Mouse (Mus musculus) lung, embryonic 14.5 days (tissue): ENCODE measurements around the gene Cacna1f. TPM values are rescaled to one million over a fixed set of nuclear protein-coding genes. Genes with fewer than 3 reads are reported as not detected.

ENCODE experiments used
- ATAC-seq: fragments of 200-750 bp; cut with Nextera tagmentation; 2 replicates; pipeline ENCODE4 v1.8.0; 2017; ENCODE audit warnings: mild to moderate bottlenecking, moderate TSS enrichment, moderate library complexity; ENCODE audit not compliant: insufficient read depth
- DNase-seq: peaks from one replicate; pipeline ENCODE4 v3.0.0-alpha.2; 2015
- H3K27ac ChIP-seq: fragments of 300-500 bp; sonication (generic); 2 replicates; pipeline ENCODE4 v1.5.1; 2014; ENCODE audit warnings: low read depth, mild to moderate bottlenecking, moderate library complexity
- H3K27me3 ChIP-seq: fragments of 300-500 bp; sonication (generic); 2 replicates; pipeline ENCODE4 v1.6.1; 2014; ENCODE audit warnings: low read length, control low read depth; ENCODE audit not compliant: insufficient read depth
- H3K36me3 ChIP-seq: fragments of 300-500 bp; sonication (generic); 2 replicates; pipeline ENCODE4 v1.6.1; 2014; ENCODE audit warnings: control low read depth; ENCODE audit not compliant: insufficient read depth
- H3K4me1 ChIP-seq: fragments of 300-500 bp; sonication (generic); 2 replicates; pipeline ENCODE4 v1.6.1; 2014; ENCODE audit warnings: antibody characterized with exemption, control low read depth; ENCODE audit not compliant: insufficient read depth
- H3K4me2 ChIP-seq: fragments of 300-500 bp; sonication (generic); 2 replicates; pipeline ENCODE4 v1.6.1; 2014; ENCODE audit warnings: mild to moderate bottlenecking
- H3K4me3 ChIP-seq: fragments of 300-500 bp; sonication (generic); 2 replicates; pipeline ENCODE4 v1.5.1; 2014; ENCODE audit warnings: low read depth, low read length
- H3K9ac ChIP-seq: fragments of 300-500 bp; sonication (generic); 2 replicates; pipeline ENCODE4 v1.6.1; 2014
- H3K9me3 ChIP-seq: fragments of 300-500 bp; sonication (generic); 2 replicates; pipeline ENCODE4 v1.6.1; 2016; ENCODE audit warnings: low read depth, low read length, control low read depth
- CTCF ChIP-seq: IDR thresholded peaks from 2 replicates; pipeline ENCODE4 v1.5.1; 2016; ENCODE audit warnings: antibody characterized with exemption, low read depth
- WGBS: fragments of 180-500 bp; shearing (Covaris S2); extraction: QIAGEN DNeasy Blood & Tissue Kit; methylation state at CpG from one replicate; pipeline ENCODE4 v1.1.7; 2014; 5-methylcytosine and 5-hydroxymethylcytosine counted together
- polyA plus RNA-seq: library from polyadenylated mRNA; unstranded; fragments of >200 nt; fragmentation: Nextera tagmentation; extraction: Ambion mirVana; gene quantifications from 2 replicates; pipeline ENCODE4 v1.2.1, GENCODE M21; 2014

The Cacna1f gene
- polyA plus RNA-seq, 1 experiment from 2014 or later, result 0.05 TPM

GRCm38 (mm10) chrX:7604004-7604403 lies 2.9 kb upstream of the Cacna1f start:
- WGBS, result 81% methylated on average over 7 of the region's 7 CpGs
- TF ChIP-seq CTCF, result no peak
- Histone ChIP-seq H3K9ac (no peak overlapping the region), H3K36me3 (peaks cover 8% of the 10 kb centered on the region; the same call in 1 of the 2 replicates), H3K4me3 (no peak overlapping the region), H3K27ac (no peak overlapping the region), H3K9me3 (no peaks in the 10 kb centered on the region), H3K27me3 (no peaks in the 10 kb centered on the region), H3K4me2 (peak overlapping the region; percentile 62), H3K4me1 (no peaks in the 10 kb centered on the region)
- no peak for ATAC-seq
- no peak for DNase-seq

- no peaks in the 10 kb centered on the region for H3K4me1 ChIP-seq
- H3K9me3 ChIP-seq, result no peaks in the 10 kb centered on the region
- ATAC-seq (peak; percentile 98), DNase-seq (peak; percentile 95)
- TF ChIP-seq CTCF, result no peak
- peak within 1 kb of the TSS; percentile 54 for H3K9ac ChIP-seq
- peak within 1 kb of the TSS; percentile 45 for H3K4me3 ChIP-seq
- H3K36me3 ChIP-seq, result no peaks in the 10 kb centered on the region
- 17% methylated on average over 28 of the region's 28 CpGs for WGBS
- 0 out of 2 replicates have a peak within 1 kb of the TSS, but pooled peaks have one; percentile 30 for H3K27ac ChIP-seq
- H3K27me3 ChIP-seq, result no peaks in the 10 kb centered on the region
- H3K4me2 ChIP-seq, result peak within 1 kb of the TSS; percentile 62
Observed at GRCm38 (mm10) chrX:7604879-7605574, 1.9 kb upstream of the Cacna1f start, which contains the start of gene Ccdc22. Gene Ccdc22 (minus strand): TSS chrX:7605517.

DNA sequence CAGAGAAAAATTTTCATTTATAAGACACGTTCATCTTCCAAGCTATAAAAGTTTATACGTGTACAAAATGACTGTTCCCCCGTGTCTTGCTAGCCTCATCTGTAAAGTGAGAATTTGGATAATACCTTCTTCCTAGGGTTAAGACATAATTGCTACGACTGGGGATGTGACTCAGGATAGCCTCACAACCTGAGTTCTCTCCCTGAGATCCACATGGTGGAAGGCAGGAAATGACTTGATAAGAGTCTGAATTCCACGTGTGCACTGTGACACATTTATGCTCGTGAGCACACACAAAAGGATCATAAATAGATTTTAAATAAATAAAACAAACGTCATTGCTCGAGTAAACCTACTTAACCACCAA lies 1.3 kb upstream of the Cacna1f start:
- no peak overlapping the region for H3K4me3 ChIP-seq
- 35% methylated on average over 8 of the region's 8 CpGs for WGBS
- H3K27me3 ChIP-seq, result no peaks in the 10 kb centered on the region
- no peak overlapping the region for H3K9ac ChIP-seq
- no peaks in the 10 kb centered on the region for H3K36me3 ChIP-seq
- H3K4me2 ChIP-seq, result peak overlapping the region; percentile 62
- no peak for TF ChIP-seq CTCF
- no peaks in the 10 kb centered on the region for H3K9me3 ChIP-seq
- ATAC-seq (peak; percentile 36; the same call in 1 of the 2 replicates), DNase-seq (no peak)
- H3K4me1 ChIP-seq, result no peaks in the 10 kb centered on the region
- H3K27ac ChIP-seq, result no peak overlapping the region

DNA sequence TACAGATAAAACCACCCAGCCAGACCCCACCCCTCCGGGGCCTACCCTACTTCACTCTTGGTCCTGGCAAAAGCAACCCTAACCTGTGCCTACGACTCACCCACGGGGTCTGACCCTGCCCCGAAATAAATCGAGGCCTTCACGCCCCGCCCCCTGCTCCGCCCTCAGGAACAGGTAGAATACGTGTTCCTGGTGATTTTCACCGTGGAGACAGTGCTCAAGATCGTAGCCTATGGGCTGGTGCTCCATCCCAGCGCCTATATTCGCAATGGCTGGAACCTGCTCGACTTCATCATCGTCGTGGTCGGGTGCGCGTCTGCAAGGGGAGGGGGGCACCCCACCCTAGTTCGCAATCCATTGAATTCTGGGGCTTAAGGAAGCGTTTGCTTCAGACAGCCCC lies 3.2 kb downstream of the Cacna1f start:
- no peak for TF ChIP-seq CTCF
- DNase-seq (no peak), ATAC-seq (no peak)
- Histone ChIP-seq H3K9ac (peak overlapping the region; percentile 20), H3K4me3 (peak overlapping the region; percentile 35), H3K36me3 (no peaks in the 10 kb centered on the region), H3K27me3 (no peaks in the 10 kb centered on the region), H3K9me3 (no peaks in the 10 kb centered on the region), H3K4me2 (peak overlapping the region; percentile 66), H3K4me1 (no peaks in the 10 kb centered on the region), H3K27ac (no peak overlapping the region)
- WGBS, result 18% methylated on average over 21 of the region's 21 CpGs

GRCm38 (mm10) chrX:7610536-7611258 lies 3.8 kb downstream of the Cacna1f start:
- H3K4me2 ChIP-seq, result peak overlapping the region; percentile 66
- peak; percentile 5 for DNase-seq
- no peak; the same call in 1 of the 2 replicates for ATAC-seq
- no peaks in the 10 kb centered on the region for H3K9me3 ChIP-seq
- H3K36me3 ChIP-seq, result no peaks in the 10 kb centered on the region
- H3K9ac ChIP-seq, result peak overlapping the region; percentile 20
- no peak overlapping the region for H3K27ac ChIP-seq
- no peaks in the 10 kb centered on the region for H3K4me1 ChIP-seq
- 17% methylated on average over 26 of the region's 26 CpGs for whole genome bisulfite sequencing
- TF ChIP-seq CTCF, result no peak
- H3K4me3 ChIP-seq, result peak overlapping the region; percentile 35
- no peaks in the 10 kb centered on the region for H3K27me3 ChIP-seq

DNA sequence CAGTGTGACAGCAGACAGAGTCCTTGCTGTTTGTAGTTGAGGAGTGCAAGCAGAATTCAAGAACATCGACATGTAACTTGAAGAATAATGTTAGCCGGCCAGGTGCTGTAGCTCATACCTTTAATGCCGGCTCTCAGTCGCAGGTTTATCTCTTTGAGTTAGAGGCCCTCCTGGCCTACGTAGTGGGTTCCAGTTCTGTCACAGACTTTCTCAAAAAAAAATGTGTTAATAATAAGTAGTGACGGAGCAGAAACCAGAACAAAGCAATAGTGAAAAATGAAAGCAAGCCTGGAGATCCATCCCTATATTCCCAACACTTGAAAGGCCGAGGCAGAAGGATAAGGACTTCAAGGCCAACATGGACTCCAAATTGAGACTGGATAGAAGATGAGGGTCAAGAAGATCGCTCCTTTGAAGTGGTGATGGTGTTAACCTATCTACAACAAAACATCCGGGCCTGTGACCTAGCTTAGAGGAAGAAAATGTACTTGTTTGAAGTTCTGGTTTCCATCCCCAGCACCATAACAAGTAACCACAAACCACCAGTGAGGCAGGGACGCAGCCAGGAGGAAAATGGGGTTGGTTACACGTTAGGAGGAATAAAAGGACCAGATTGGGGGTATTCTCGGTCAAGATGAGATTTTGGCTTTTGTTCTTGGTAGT lies 11.1 kb downstream of the Cacna1f start:
- ATAC-seq, result no peak
- Histone ChIP-seq H3K27ac (no peak overlapping the region), H3K27me3 (no peaks in the 10 kb centered on the region), H3K9ac (no peak overlapping the region), H3K36me3 (no peaks in the 10 kb centered on the region), H3K4me1 (no peaks in the 10 kb centered on the region), H3K4me2 (no peak overlapping the region), H3K4me3 (no peak overlapping the region), H3K9me3 (no peaks in the 10 kb centered on the region)
- DNase-seq, result no peak
- 74% methylated on average over 12 of the region's 12 CpGs for WGBS
- TF ChIP-seq CTCF, result no peak

GRCm38 (mm10) chrX:7632560-7632959 lies 25.7 kb downstream of the Cacna1f start:
- Histone ChIP-seq H3K4me1 (no peaks in the 10 kb centered on the region), H3K9me3 (no peaks in the 10 kb centered on the region), H3K4me2 (no peak overlapping the region), H3K4me3 (no peak overlapping the region), H3K27me3 (no peaks in the 10 kb centered on the region), H3K9ac (no peak overlapping the region), H3K36me3 (no peaks in the 10 kb centered on the region), H3K27ac (no peak overlapping the region)
- WGBS, result 83% methylated on average over 6 of the region's 6 CpGs
- DNase-seq, result no peak
- TF ChIP-seq CTCF, result no peak
- ATAC-seq, result no peak
